Mouse (Mus musculus) MEL-GATA-1-ER (cell line): ENCODE results near the gene Igfbp2.

Experiments
- DNase-seq: peaks from one replicate; pipeline ENCODE4 v3.0.0-alpha.2; 2012; ENCODE audit warnings: low read depth; ENCODE audit errors: extremely low read depth

Gene Igfbp2

DNA sequence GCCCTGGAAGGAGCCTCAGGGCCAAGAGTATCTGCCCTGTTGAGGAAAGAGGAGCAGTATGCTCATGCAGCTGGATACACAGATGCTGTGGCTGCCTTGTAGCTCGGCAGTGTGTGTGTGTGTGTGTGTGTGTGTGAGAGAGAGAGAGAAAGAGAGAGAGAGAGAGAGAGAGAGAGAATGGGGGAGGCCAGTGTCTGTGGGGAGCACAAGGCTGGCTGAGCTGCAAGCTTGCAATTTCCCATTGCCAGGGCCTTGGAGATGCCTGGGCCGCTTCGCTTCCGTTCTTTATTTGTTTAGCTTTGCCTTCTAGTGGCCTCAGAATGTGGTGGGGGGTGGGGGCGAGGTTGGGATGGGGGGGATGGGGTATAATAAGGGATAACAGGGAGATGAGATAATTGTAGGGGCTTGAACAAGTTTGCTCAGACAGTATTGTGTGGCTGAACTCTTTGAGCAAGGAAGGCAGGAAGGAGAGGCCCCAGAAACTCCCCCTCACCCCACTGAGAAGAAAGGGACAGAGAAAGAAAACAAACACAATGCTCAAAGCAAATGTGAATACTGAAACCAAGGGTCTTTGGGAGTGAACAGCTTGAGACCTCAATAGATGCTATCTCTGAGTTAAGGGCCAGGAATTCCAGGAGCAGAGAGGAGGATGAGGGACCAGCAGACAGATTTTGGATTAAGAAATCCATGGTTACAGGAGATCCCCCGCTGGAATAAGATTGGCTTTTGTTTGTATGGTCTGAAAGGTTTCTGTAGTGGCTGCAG, 10.5 kb upstream of the Igfbp2 start:
- no peak for DNase-seq

- DNase-seq, result no peak
Observed at GRCm38 (mm10) chr1:72815184-72815583, 9.1 kb upstream of the Igfbp2 start.

DNA sequence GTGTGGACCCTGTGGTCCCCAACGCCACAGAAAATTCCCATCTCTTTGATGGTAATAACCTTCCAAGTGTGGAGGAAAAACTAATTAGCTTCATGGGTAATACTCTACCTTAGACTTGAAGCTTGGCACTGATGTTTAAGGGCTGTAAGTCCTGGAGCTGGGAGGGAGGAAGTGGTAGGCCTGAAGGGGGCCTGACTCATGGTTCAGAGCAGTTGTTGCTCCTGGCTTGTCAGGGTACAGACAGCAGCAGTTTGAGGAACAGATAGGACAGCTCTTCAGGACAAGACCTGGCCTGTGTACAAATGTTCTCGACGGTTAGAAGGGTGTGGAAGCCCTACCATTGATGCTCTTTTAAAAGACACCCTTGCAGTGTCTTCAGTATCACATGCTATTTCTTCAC, 8.7 kb upstream of the Igfbp2 start:
- no peak for DNase-seq

- no peak for DNase-seq
Observed at GRCm38 (mm10) chr1:72819995-72820394, 4.3 kb upstream of the Igfbp2 start.

DNA sequence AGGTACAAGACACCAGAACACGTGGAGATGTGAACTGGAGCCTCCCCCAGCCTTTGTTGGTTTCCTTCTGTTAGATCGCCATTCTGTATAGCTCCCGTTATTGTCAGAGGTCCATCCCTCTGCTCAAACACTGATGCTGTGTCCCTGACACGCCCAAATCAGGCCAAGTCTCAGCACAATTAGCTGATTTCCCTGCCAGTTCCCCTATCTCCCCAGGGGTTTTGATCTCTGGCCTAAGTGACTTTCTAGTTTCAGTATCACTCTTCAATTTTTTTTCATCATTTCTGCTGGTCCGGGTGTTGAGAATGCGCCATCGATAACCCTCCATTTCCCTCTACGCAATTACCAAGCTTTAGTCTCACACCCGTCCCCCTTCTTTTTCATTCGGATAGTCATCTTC, 1.4 kb upstream of the Igfbp2 start:
- DNase-seq, result no peak

GRCm38 (mm10) chr1:72824707-72825101, 401 bp downstream of the Igfbp2 start:
- no peak for DNase-seq

- no peak for DNase-seq
Observed at GRCm38 (mm10) chr1:72825286-72825685, 983 bp downstream of the Igfbp2 start.

GRCm38 (mm10) chr1:72825921-72826320, 1.6 kb downstream of the Igfbp2 start:
- no peak for DNase-seq

DNA sequence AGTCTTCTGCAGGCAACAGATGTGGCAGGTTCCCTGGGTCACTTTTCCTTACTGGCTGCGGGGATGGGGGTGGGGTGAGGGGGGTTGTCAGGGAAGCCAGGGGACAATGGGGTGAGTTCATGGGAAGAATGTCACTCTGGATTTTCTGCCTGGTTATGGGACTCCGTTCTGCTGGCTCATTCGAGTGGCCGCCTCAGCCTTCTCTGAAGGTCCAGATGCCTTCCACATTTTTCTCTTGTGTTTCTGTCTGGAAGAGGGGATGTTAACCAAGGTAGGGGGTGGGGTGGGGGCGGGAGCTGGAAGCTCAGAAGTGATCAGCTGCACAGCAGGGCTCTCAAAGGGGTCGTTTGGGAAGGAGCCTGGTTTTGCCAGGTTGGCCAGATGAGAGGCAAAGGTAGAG, 2.1 kb downstream of the Igfbp2 start:
- no peak for DNase-seq

GRCm38 (mm10) chr1:72826931-72827330, 2.6 kb downstream of the Igfbp2 start:
- DNase-seq, result no peak

GRCm38 (mm10) chr1:72827411-72828315, 3.4 kb downstream of the Igfbp2 start:
- no peak for DNase-seq

GRCm38 (mm10) chr1:72828843-72829242, 4.5 kb downstream of the Igfbp2 start:
- DNase-seq, result no peak

- no peak for DNase-seq
Observed at GRCm38 (mm10) chr1:72830485-72830884, 6.2 kb downstream of the Igfbp2 start.

DNA sequence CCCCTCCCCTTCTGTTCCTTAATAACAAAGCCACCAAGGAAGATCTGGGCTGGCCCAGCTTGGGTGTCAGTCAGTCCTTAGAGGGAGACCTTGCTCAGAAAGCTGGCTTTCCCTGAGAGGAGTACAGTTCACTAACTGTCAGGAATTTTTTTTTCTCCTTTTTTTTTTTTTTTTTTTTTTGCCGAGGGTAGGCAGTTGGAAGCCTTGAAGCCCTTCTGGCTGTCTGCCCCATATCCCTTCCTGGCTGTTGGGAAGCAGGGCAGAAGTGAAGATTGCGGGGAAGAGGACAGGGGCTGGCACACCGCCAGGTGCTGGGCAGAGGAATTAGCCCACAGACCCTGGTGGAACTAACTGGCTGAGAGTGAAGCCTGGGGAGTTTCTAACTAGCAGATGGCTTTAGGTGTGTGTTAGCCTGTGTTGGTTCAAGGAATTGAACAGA, 8.4 kb downstream of the Igfbp2 start:
- no peak for DNase-seq

GRCm38 (mm10) chr1:72833563-72833962, 9.3 kb downstream of the Igfbp2 start:
- DNase-seq, result no peak

DNA sequence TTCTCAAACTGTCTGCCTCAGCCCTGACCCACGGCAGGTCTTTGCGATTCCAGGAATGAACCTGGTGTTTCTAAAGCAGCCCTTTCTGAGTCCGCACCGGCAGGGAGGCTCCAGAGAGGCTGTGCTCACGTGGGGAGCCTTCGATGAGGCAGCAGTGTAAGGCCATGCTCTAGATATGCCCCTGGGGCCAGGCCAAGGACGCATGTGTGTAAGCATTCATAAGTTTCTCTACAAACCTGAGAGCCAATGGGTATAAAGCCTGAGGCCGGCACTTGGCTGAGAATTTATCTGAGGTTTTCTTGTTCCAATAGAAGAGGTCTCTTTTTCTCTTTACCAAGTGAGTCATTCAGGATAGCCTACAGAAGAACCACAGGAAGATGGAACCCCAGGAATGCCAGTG, 15.1 kb downstream of the Igfbp2 start:
- DNase-seq, result no peak

DNA sequence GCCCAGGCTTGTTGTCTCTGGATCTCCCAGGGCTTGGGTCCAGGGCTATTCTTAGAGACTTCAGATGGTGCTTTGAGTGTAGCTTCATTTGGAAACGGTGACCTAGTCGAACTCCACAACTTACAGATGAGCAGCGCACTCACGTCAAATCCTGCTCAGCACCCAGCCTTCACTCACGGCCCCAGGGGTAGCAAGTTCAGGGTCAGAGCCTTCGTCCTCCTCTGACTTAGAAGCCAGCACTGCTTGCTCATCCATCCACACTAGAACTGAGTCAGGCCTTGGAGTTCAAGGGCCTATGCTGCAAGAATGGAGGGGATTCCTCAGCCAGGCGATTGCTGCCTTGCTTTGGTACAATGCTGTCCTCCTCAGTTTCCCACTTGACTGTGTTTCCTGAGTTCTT, 15.5 kb downstream of the Igfbp2 start:
- DNase-seq, result no peak

DNA sequence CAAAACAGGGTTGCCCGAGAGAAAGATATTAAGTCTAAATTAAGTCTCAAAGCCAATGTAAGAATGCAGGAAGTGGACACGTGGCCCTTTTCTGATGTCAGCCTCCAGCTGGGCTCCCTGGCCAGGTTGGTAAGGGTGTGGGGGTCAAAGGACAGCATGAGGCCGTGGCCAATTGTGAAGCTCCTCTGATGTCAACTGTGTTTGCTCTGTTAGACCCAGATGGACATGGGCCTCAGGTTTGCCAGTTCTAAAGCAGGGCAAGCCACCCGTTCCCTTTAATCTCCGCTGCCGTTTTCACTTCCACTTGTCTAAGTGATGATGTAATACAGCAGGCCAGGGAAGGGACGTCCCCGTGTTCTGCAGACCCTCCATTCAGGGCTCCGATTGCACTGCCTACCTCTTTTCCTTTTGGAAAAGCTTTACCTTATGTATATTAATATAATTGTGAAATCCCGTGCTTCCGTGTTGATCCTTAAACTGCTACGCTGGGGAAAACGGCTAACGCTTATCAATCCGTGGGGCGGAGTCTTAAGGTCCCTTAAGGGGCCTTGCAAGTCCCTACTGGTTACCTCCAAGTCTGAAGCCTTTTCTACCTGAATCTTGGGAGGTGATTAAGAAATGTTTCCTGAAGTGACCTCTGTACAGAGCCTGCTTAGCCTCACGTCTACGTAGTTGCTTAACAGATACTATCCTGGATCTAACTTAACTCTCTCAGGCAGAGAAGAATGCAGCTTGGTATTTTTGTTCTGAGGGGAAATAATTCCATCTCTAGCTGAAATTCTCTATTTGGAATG, 18.6 kb downstream of the Igfbp2 start:
- DNase-seq, result no peak

GRCm38 (mm10) chr1:72844675-72845074, 20.4 kb downstream of the Igfbp2 start:
- no peak for DNase-seq

DNA sequence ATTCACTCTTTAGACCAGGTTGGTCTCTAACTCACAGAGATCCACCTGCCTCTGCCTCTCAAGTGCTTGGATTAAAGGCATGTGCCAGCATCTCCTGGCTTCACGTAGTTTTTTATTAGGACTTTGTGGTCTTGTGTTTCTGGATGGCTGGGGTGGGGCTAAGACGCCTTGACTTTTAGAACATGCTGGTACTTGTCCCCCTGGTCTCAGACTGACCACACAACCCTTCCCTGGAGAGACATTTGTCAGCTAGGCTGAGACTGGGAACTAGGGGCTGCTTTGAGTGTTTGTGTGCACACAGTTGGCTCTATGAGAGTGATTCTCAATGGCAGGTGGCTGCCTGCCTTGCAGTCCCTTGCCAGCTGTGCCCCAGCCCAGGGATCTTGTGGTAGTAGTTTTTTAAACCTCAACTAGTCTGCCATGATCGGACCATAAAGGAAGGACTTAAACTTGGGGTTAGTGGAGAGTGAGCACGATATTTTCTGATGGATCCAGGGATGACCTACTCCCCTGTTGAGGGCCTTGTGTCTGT, 23.6 kb downstream of the Igfbp2 start:
- DNase-seq, result no peak

DNA sequence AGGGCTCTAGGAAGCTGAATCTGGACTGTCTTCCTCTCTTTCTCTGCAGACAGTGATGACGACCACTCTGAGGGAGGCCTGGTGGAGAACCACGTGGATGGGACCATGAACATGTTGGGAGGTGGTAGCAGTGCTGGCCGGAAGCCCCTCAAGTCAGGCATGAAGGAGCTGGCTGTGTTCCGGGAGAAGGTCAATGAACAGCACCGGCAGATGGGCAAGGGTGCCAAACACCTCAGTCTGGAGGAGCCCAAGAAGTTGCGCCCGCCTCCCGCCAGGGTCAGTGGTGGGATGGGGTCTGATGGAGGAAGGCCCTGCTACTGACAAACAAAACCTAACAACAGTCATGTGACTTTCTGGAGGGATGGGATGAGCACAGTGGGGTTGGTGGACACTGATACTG, 24.7 kb downstream of the Igfbp2 start:
- DNase-seq, result no peak
